Mouse (Mus musculus) CH12.LX (cell line): ENCODE measurements around the gene Cggbp1. TPM values are rescaled to one million over a fixed set of nuclear protein-coding genes. Genes with fewer than 3 reads are reported as not detected.

Experiments
- DNase-seq: peaks from one replicate; pipeline ENCODE4 v3.0.0-alpha.2; 2013; ENCODE audit errors: extremely low read depth
- H3K27ac ChIP-seq: 2 replicates; pipeline ENCODE4 v1.5.1; 2012; ENCODE audit warnings: low read depth, mild to moderate bottlenecking, control low read depth, moderate library complexity; ENCODE audit not compliant: insufficient read depth
- H3K27me3 ChIP-seq: replicated peaks from 2 replicates; pipeline ENCODE3; 2012; ENCODE audit warnings: inconsistent platforms
- H3K36me3 ChIP-seq, 2 experiments: replicated peaks in 1 of 2; 2 replicates each; pipeline versions ENCODE3 to v1.6.1; 2012; ENCODE audit warnings: inconsistent platforms in 1 of 2, low read length in 1 of 2, mild to moderate bottlenecking in 1 of 2, mixed read lengths in 1 of 2, moderate library complexity in 1 of 2; ENCODE audit not compliant: control insufficient read depth in 1 of 2, insufficient read depth in 1 of 2
- H3K4me1 ChIP-seq, 2 experiments: 2 replicates each; pipeline ENCODE4 v1.6.1; 2012; ENCODE audit warnings: inconsistent platforms in 1 of 2, moderate library complexity in 1 of 2; ENCODE audit not compliant: insufficient read depth in 2 of 2, control insufficient read depth in 1 of 2
- H3K4me2 ChIP-seq: 2 replicates; pipeline ENCODE4 v1.6.1; 2012; ENCODE audit warnings: low read depth, mild to moderate bottlenecking, control low read depth; ENCODE audit not compliant: poor library complexity, insufficient read depth, severe bottlenecking
- H3K4me3 ChIP-seq, 3 experiments: fragments of 150-350 bp in 1 of 3; sonication (generic) in 1 of 3; replicated peaks in 1 of 3; 2 replicates each; pipeline versions ENCODE3 to v1.5.1; 2011 to 2012; ENCODE audit warnings: low read depth in 2 of 3, low read length in 2 of 3, mild to moderate bottlenecking in 2 of 3, moderate library complexity in 2 of 3, control low read depth in 1 of 3, improper control_type of control experiment in 1 of 3, inconsistent platforms in 1 of 3, mixed read lengths in 1 of 3; ENCODE audit not compliant: poor library complexity in 1 of 3
- H3K79me2 ChIP-seq: replicated peaks from 2 replicates; pipeline ENCODE4 v1.6.1; 2012; ENCODE audit warnings: mild to moderate bottlenecking, moderate library complexity; ENCODE audit not compliant: control insufficient read depth, poor library complexity, insufficient read depth, severe bottlenecking; ENCODE audit errors: extremely low read depth
- H3K9ac ChIP-seq: 2 replicates; pipeline ENCODE4 v1.6.1; 2012; ENCODE audit warnings: low read depth, mild to moderate bottlenecking, control low read depth, moderate library complexity; ENCODE audit not compliant: insufficient read depth
- H3K9me3 ChIP-seq: replicated peaks from 2 replicates; pipeline ENCODE3; 2012; ENCODE audit warnings: low read length, inconsistent platforms, mixed read lengths
- BHLHE40 ChIP-seq: IDR thresholded peaks from 2 replicates; pipeline ENCODE4 v1.6.1; 2011; ENCODE audit warnings: mild to moderate bottlenecking, low read depth, low read length, improper control_type of control experiment
- CTCF ChIP-seq, 2 experiments: IDR thresholded peaks in 1 of 2; conservative IDR thresholded peaks in 1 of 2; 2 replicates each; pipeline ENCODE4 v1.5.1; 2011 to 2012; ENCODE audit warnings: low read depth in 2 of 2, low read length in 2 of 2, improper control_type of control experiment in 1 of 2, inconsistent platforms in 1 of 2, mild to moderate bottlenecking in 1 of 2, moderate library complexity in 1 of 2
- E2F4 ChIP-seq: IDR thresholded peaks from 2 replicates; pipeline ENCODE4 v1.6.1; 2011; ENCODE audit warnings: low read depth, low read length, improper control_type of control experiment; ENCODE audit not compliant: insufficient replicate concordance
- EP300 ChIP-seq: IDR thresholded peaks from 2 replicates; pipeline ENCODE4 v1.6.1; 2011; ENCODE audit warnings: low read length, improper control_type of control experiment
- ETS1 ChIP-seq: conservative IDR thresholded peaks from 2 replicates; pipeline ENCODE4 v1.6.1; 2012; ENCODE audit warnings: low read depth, mild to moderate bottlenecking, inconsistent platforms, low read length, improper control_type of control experiment, moderate library complexity
- IRF4 ChIP-seq: IDR thresholded peaks from 2 replicates; pipeline ENCODE4 v1.6.1; 2014; ENCODE audit warnings: low read depth, mild to moderate bottlenecking, inconsistent platforms, low read length, improper control_type of control experiment
- JUND ChIP-seq: conservative IDR thresholded peaks from 2 replicates; pipeline ENCODE4 v1.6.1; 2011; ENCODE audit warnings: low read depth, low read length, improper control_type of control experiment
- MAX ChIP-seq: IDR thresholded peaks from 2 replicates; pipeline ENCODE4 v1.6.1; 2011; ENCODE audit warnings: low read length, improper control_type of control experiment
- MAZ ChIP-seq: IDR thresholded peaks from 2 replicates; pipeline ENCODE4 v1.6.1; 2012; ENCODE audit warnings: low read depth, mild to moderate bottlenecking, inconsistent platforms, low read length, improper control_type of control experiment, moderate library complexity
- MEF2A ChIP-seq: IDR thresholded peaks from 2 replicates; pipeline ENCODE4 v1.6.1; 2014; ENCODE audit warnings: low read depth, mild to moderate bottlenecking, inconsistent platforms, low read length, improper control_type of control experiment, borderline replicate concordance
- PAX5 ChIP-seq: IDR thresholded peaks from 2 replicates; pipeline ENCODE4 v1.6.1; 2012; ENCODE audit warnings: low read length, inconsistent platforms, mixed read lengths
- POLR2A ChIP-seq: IDR thresholded peaks from 2 replicates; pipeline ENCODE4 v1.6.1; 2011; ENCODE audit warnings: low read depth, mild to moderate bottlenecking, improper control_type of control experiment, low read length
- POLR2AphosphoS2 ChIP-seq: IDR thresholded peaks from 2 replicates; pipeline ENCODE4 v1.6.1; 2011; ENCODE audit warnings: low read depth, low read length, improper control_type of control experiment
- RAD21 ChIP-seq: IDR thresholded peaks from 2 replicates; pipeline ENCODE4 v1.6.1; 2011; ENCODE audit warnings: low read depth, mild to moderate bottlenecking, low read length, improper control_type of control experiment, moderate library complexity
- SIN3A ChIP-seq: IDR thresholded peaks from 2 replicates; pipeline ENCODE4 v1.6.1; 2012; ENCODE audit warnings: low read length, improper control_type of control experiment, inconsistent platforms
- SMC3 ChIP-seq: IDR thresholded peaks from 2 replicates; pipeline ENCODE4 v1.6.1; 2011; ENCODE audit warnings: low read depth, low read length, improper control_type of control experiment
- USF1 ChIP-seq: IDR thresholded peaks from 2 replicates; pipeline ENCODE4 v1.6.1; 2014; ENCODE audit warnings: low read depth, mild to moderate bottlenecking, inconsistent platforms, low read length, improper control_type of control experiment
- USF2 ChIP-seq: conservative IDR thresholded peaks from 2 replicates; pipeline ENCODE4 v1.6.1; 2011; ENCODE audit warnings: low read depth, low read length, improper control_type of control experiment
- ZC3H11A ChIP-seq: IDR thresholded peaks from 2 replicates; pipeline ENCODE4 v1.6.1; 2012; ENCODE audit warnings: low read depth, mild to moderate bottlenecking, inconsistent platforms, low read length, improper control_type of control experiment
- ZNF384 ChIP-seq: IDR thresholded peaks from 2 replicates; pipeline ENCODE4 v1.6.1; 2012; ENCODE audit warnings: low read depth, low read length, improper control_type of control experiment, inconsistent platforms
- dilution Hi-C: fragments of 300-500 bp; cut with MboI; formaldehyde crosslinking; loops from 2 replicates; pipeline ENCODE4 v1.14.3; 2020; ENCODE audit warnings: low sequenced_read_pairs; ENCODE audit not compliant: extremely low pct_unique_long_range_greater_than_20kb, extremely low pct_ligation_motif_present
- in situ Hi-C: fragments of 300-500 bp; cut with MboI; formaldehyde crosslinking; loops from 3 replicates; pipeline ENCODE4 v1.14.3; 2019; ENCODE audit warnings: low sequenced_read_pairs, low pct_ligation_motif_present, low pct_unique_long_range_greater_than_20kb, mixed read lengths
- polyA plus RNA-seq: library from polyadenylated mRNA; unstranded; fragments of >175 nt; gene quantifications from 2 replicates; pipeline ENCODE4 v1.2.1, GENCODE M21; 2012; ENCODE audit warnings: low read depth; ENCODE audit not compliant: insufficient read length
- total RNA-seq, 2 experiments: library from RNA; depleted of rRNA; stranded (reverse); fragments of 300-350 nt in 1 of 2; fragments of >200 nt in 1 of 2; gene quantifications; 2 replicates each; pipeline ENCODE4 v1.2.3; 2012 to 2014

The Cggbp1 gene
- total and polyA plus RNA-seq, 3 experiments, result 38.5 to 86.5 (median 71.1) TPM

- Histone ChIP-seq H3K79me2 (no peaks in the 10 kb centered on the region), H3K9ac (no peak overlapping the region), H3K27me3 (no peaks in the 10 kb centered on the region), H3K9me3 (no peaks in the 10 kb centered on the region), H3K27ac (no peak overlapping the region), H3K4me3 (no peak overlapping the region), H3K4me2 (no peak overlapping the region), H3K36me3 (no peaks in the 10 kb centered on the region), H3K4me1 (peaks cover 2 to 17% of the 10 kb centered on the region in 2 experiments; a peak in 3 of 4 replicates)
- in situ Hi-C loops (no loop called here), dilution Hi-C loops (no loop called here)
- TF ChIP-seq EP300 (no peak), USF2 (no peak), ZC3H11A (no peak), RAD21 (no peak), PAX5 (no peak)
- DNase-seq, result no peak
These were observed 29.6 kb downstream of the Cggbp1 start for GRCm38 (mm10) chr16:64881442-64881841.

DNA sequence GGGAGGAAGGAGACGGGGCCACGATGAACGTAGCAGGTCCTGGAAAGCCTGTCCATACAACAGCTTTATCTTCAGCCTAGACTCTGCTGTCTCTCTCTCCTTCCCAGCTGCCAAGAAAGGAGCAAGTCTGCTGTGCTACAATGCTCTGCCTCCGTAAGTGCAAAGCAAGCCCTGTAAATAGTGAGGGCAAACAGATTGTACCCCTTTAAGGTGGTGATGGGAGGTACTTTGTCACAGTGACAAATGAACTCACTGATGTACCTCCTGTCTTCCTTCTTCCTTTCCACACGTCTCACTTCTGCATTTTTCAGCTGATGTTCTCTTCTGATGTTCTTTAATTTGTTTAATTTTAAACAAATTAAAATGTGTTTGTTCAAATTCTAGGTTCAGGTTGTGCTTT, 32.1 kb downstream of the Cggbp1 start:
- H3K4me3 ChIP-seq, result no peak overlapping the region
- H3K9me3 ChIP-seq, result peaks cover 4% of the 10 kb centered on the region
- in situ Hi-C loops, result no loop called here
- no peak overlapping the region for H3K4me2 ChIP-seq
- no peaks in the 10 kb centered on the region for H3K36me3 ChIP-seq
- no peak overlapping the region for H3K9ac ChIP-seq
- no peak for DNase-seq
- no peaks in the 10 kb centered on the region for H3K27me3 ChIP-seq
- no peaks in the 10 kb centered on the region for H3K79me2 ChIP-seq
- H3K27ac ChIP-seq, result no peak overlapping the region
- TF ChIP-seq BHLHE40, result no peak
- no peak for TF ChIP-seq POLR2A
- no peak for TF ChIP-seq USF1
- no peak for TF ChIP-seq E2F4
- TF ChIP-seq MEF2A, result no peak
- no peak for TF ChIP-seq ZNF384
- no peak for TF ChIP-seq JUND
- TF ChIP-seq MAZ, result no peak
- TF ChIP-seq MAX, result no peak
- TF ChIP-seq SMC3, result no peak
- no peak for TF ChIP-seq RAD21
- no peak for TF ChIP-seq CTCF (conservative IDR thresholded peaks at IDR 0.05 in 1 of 2, IDR thresholded peaks at IDR 0.05 in 1 of 2; ENCODE audit: low read depth in 2 of 2, low read length in 2 of 2)
- TF ChIP-seq EP300, result no peak
- TF ChIP-seq SIN3A, result no peak
- TF ChIP-seq POLR2AphosphoS2, result no peak
- TF ChIP-seq ETS1, result no peak
- no peak for TF ChIP-seq IRF4
- dilution Hi-C loops, result no loop called here
- H3K4me1 ChIP-seq, result peaks cover 2 to 9% of the 10 kb centered on the region in 2 experiments; a peak in 3 of 4 replicates
